Mouse (Mus musculus): Measurements from ENCODE around the gene Syap1. TPM values are rescaled to one million over a fixed set of nuclear protein-coding genes. Genes with fewer than 3 reads are reported as not detected.
"Not testable (repeated sequence)": the region's sequence is repeated elsewhere in the genome, so short reads cannot be mapped to it uniquely, and the experiment has no call there.

Gene Syap1
- polyA plus RNA-seq, 1 experiment from 2014 or later: 30.0 TPM

GRCm38 (mm10) chrX:162900938-162901337, 12.7 kb upstream of the Syap1 start, which contains the start of gene Ctps2:
TSS of gene Ctps2 (plus strand) at chrX:162901238.
- DNase-seq (ENCODE audit: low spot score) (no peak), ATAC-seq (no peak; the same call in 1 of the 2 replicates)
- H3K4me3 ChIP-seq (ENCODE audit: low read depth, low read length): peak within 1 kb of the TSS; percentile 47
- no peaks in the 10 kb centered on the region for H3K9me3 ChIP-seq (replicated peaks; ENCODE audit: control insufficient read depth, low read length)
- no peaks in the 10 kb centered on the region for H3K27me3 ChIP-seq (replicated peaks; ENCODE audit: control insufficient read depth, insufficient read depth, low read length)
- H3K4me1 ChIP-seq (ENCODE audit: control insufficient read depth, insufficient read depth, low read length): no peaks in the 10 kb centered on the region
- peak within 1 kb of the TSS; percentile 72 for H3K9ac ChIP-seq (ENCODE audit: low read length)
- H3K36me3 ChIP-seq (ENCODE audit: control insufficient read depth, insufficient read depth, low read length): no peaks in the 10 kb centered on the region
- peak within 1 kb of the TSS; percentile 71 for H3K27ac ChIP-seq (ENCODE audit: low read depth, low read length)
- 39% methylated on average over 4 of the region's 4 CpGs for WGBS
- peak within 1 kb of the TSS; percentile 61 for H3K4me2 ChIP-seq (ENCODE audit: low read length)

DNA sequence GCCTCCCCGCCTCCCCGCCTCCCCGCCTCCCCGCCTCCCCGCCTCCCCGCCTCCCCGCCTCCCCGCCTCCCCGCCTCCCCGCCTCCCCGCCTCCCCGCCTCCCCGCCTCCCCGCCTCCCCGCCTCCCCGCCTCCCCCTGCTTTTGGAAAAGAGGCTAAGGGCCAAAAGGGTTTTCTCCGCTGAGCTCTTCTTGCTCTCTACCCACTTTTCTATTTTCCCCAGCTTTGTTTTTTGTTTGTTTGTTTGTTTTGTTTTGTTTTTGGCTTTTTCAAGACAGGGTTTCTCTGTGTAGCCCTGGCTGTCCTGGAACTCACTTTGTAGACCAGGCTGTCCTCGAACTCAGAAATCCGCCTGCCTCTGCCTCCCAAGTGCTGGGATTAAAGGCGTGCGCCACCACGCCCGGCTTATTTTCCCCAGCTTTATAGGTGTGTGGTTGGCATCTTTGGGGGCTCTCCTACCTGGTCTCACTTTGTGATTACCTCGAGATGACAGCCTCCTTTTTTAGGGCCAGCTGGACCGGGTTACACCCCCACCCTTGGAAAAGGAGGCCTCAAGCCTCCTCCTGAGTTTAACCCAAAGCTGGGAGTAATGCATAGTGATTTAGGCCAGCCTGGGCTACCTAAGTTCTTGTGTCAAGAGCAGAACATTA, 452 bp upstream of the Syap1 start:
- 81% methylated on average over 9 of the region's 25 CpGs for WGBS
- peak overlapping the region; percentile 56; the same call in 1 of the 2 replicates for H3K4me3 ChIP-seq (ENCODE audit: low read depth, low read length)
- H3K27ac ChIP-seq (ENCODE audit: low read depth, low read length); H3K27me3 ChIP-seq (replicated peaks; ENCODE audit: control insufficient read depth, insufficient read depth, low read length); H3K36me3 ChIP-seq (ENCODE audit: control insufficient read depth, insufficient read depth, low read length); H3K9ac ChIP-seq (ENCODE audit: low read length); H3K4me1 ChIP-seq (ENCODE audit: control insufficient read depth, insufficient read depth, low read length); H3K9me3 ChIP-seq (replicated peaks; ENCODE audit: control insufficient read depth, low read length); H3K4me2 ChIP-seq (ENCODE audit: low read length): not testable (repeated sequence)
- peak; percentile 58 for ATAC-seq
- DNase-seq (ENCODE audit: low spot score): peak; percentile 31

DNA sequence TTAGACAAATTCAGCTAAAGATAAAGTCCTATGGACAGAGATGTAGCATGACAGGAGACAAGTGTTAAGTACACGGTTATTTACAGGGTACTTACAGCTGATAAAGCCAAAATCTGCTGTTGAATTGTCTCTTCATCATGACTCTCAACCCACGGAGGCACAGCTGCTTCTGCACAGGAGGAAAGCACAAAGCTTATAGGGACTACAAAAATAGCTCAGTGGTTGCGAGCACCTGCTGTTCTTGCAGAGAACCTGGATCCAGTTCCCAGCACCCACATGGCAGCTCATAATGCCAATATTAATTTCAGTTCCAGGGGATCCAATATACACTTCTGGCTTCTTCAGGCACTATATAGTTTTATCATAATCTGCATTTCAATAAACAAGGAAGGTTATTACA, 10.0 kb downstream of the Syap1 start:
- Histone ChIP-seq H3K4me1 (ENCODE audit: control insufficient read depth, insufficient read depth, low read length) (no peaks in the 10 kb centered on the region), H3K9me3 (replicated peaks; ENCODE audit: control insufficient read depth, low read length) (no peaks in the 10 kb centered on the region), H3K27me3 (replicated peaks; ENCODE audit: control insufficient read depth, insufficient read depth, low read length) (no peaks in the 10 kb centered on the region), H3K9ac (ENCODE audit: low read length) (no peak overlapping the region), H3K27ac (ENCODE audit: low read depth, low read length) (no peak overlapping the region), H3K4me2 (ENCODE audit: low read length) (no peak overlapping the region), H3K4me3 (ENCODE audit: low read depth, low read length) (no peak overlapping the region), H3K36me3 (ENCODE audit: control insufficient read depth, insufficient read depth, low read length) (peaks cover 13% of the 10 kb centered on the region)
- no peak for ATAC-seq
- WGBS: 91% methylated on average over 3 of the region's 3 CpGs
- no peak for DNase-seq (ENCODE audit: low spot score)

GRCm38 (mm10) chrX:162873761-162874160, 14.5 kb downstream of the Syap1 start:
- DNase-seq (ENCODE audit: low spot score) (no peak), ATAC-seq (no peak)
- Histone ChIP-seq H3K27me3 (replicated peaks; ENCODE audit: control insufficient read depth, insufficient read depth, low read length) (no peaks in the 10 kb centered on the region), H3K27ac (ENCODE audit: low read depth, low read length) (no peak overlapping the region), H3K9ac (ENCODE audit: low read length) (no peak overlapping the region), H3K4me2 (ENCODE audit: low read length) (no peak overlapping the region), H3K4me1 (ENCODE audit: control insufficient read depth, insufficient read depth, low read length) (no peaks in the 10 kb centered on the region), H3K36me3 (ENCODE audit: control insufficient read depth, insufficient read depth, low read length) (peaks cover 33% of the 10 kb centered on the region), H3K4me3 (ENCODE audit: low read depth, low read length) (no peak overlapping the region), H3K9me3 (replicated peaks; ENCODE audit: control insufficient read depth, low read length) (no peaks in the 10 kb centered on the region)
- WGBS: 96% methylated on average over 2 of the region's 2 CpGs

GRCm38 (mm10) chrX:162871734-162872517, 16.3 kb downstream of the Syap1 start:
- H3K4me2 ChIP-seq (ENCODE audit: low read length): no peak overlapping the region
- no peak overlapping the region for H3K9ac ChIP-seq (ENCODE audit: low read length)
- no peaks in the 10 kb centered on the region for H3K27me3 ChIP-seq (replicated peaks; ENCODE audit: control insufficient read depth, insufficient read depth, low read length)
- no peak overlapping the region for H3K27ac ChIP-seq (ENCODE audit: low read depth, low read length)
- 36% methylated on average over 4 of the region's 4 CpGs for WGBS
- ATAC-seq: no peak
- no peaks in the 10 kb centered on the region for H3K9me3 ChIP-seq (replicated peaks; ENCODE audit: control insufficient read depth, low read length)
- H3K36me3 ChIP-seq (ENCODE audit: control insufficient read depth, insufficient read depth, low read length): peaks cover 27% of the 10 kb centered on the region
- no peak overlapping the region for H3K4me3 ChIP-seq (ENCODE audit: low read depth, low read length)
- no peaks in the 10 kb centered on the region for H3K4me1 ChIP-seq (ENCODE audit: control insufficient read depth, insufficient read depth, low read length)
- DNase-seq (ENCODE audit: low spot score): peak; percentile 47

DNA sequence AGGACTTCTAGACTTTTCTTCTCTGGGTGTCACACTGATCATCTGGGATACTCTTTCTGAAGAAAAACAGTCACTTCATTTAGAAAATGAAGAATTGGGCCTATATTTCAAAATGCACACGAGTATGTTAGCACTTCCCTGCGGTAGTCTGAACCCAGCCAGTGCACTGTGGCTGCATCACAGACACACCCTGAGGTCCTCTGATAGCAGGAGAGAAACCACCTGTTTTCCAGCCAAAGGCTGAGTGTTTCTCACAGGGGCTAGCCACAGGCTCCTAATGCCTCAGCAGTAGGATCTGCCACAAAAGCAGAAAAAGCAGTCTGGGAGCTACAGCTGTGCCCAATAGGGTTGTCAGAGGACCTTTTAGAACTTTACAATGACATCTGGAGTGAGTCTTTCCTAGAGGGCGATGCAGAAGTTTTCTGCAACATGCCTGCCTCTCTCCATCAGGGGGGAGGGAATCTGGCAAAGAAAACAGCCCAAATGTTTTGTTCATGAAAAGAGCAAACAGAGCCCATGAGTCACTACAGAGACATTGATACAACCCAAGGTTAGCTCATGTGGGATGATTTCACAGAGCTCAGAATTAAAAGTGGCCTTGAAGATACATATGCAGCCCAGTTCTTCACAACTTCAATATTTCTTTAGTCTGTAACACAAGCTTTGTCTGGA, 19.8 kb downstream of the Syap1 start:
- DNase-seq (ENCODE audit: low spot score): no peak
- no peak overlapping the region for H3K9ac ChIP-seq (ENCODE audit: low read length)
- H3K4me3 ChIP-seq (ENCODE audit: low read depth, low read length): no peak overlapping the region
- H3K4me2 ChIP-seq (ENCODE audit: low read length): no peak overlapping the region
- no peaks in the 10 kb centered on the region for H3K4me1 ChIP-seq (ENCODE audit: control insufficient read depth, insufficient read depth, low read length)
- H3K27me3 ChIP-seq (replicated peaks; ENCODE audit: control insufficient read depth, insufficient read depth, low read length): no peaks in the 10 kb centered on the region
- peaks cover 24% of the 10 kb centered on the region for H3K36me3 ChIP-seq (ENCODE audit: control insufficient read depth, insufficient read depth, low read length)
- H3K27ac ChIP-seq (ENCODE audit: low read depth, low read length): no peak overlapping the region
- ATAC-seq: no peak
- WGBS: 78% methylated on average over 3 of the region's 3 CpGs
- H3K9me3 ChIP-seq (replicated peaks; ENCODE audit: control insufficient read depth, low read length): no peaks in the 10 kb centered on the region

DNA sequence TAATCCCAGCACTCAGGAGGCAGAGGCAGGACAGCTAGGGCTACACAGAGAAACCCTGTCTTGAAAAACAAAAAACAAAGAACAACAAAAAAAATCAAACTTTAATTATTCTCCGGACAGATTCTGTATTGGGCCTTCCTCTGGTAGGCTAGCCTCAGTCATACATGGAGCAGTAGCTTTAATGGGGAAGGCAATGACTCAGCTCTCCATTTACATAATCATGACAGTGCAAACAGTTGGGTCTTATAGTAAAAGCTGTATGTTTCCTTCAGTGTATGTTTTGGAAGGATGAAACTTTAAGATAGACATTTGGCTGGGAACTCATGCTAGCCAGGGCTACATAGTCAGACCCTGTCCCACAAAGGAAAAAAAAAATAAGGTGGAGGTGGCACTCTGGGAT, 39.6 kb downstream of the Syap1 start:
- Histone ChIP-seq H3K27me3 (replicated peaks; ENCODE audit: control insufficient read depth, insufficient read depth, low read length) (no peaks in the 10 kb centered on the region), H3K27ac (ENCODE audit: low read depth, low read length) (no peak overlapping the region), H3K4me2 (ENCODE audit: low read length) (no peak overlapping the region), H3K9me3 (replicated peaks; ENCODE audit: control insufficient read depth, low read length) (no peaks in the 10 kb centered on the region), H3K36me3 (ENCODE audit: control insufficient read depth, insufficient read depth, low read length) (no peaks in the 10 kb centered on the region), H3K9ac (ENCODE audit: low read length) (no peak overlapping the region), H3K4me1 (ENCODE audit: control insufficient read depth, insufficient read depth, low read length) (no peaks in the 10 kb centered on the region), H3K4me3 (ENCODE audit: low read depth, low read length) (no peak overlapping the region)
- no peak for ATAC-seq
- no peak for DNase-seq (ENCODE audit: low spot score)
- 100% methylated on average over 1 of the region's 1 CpGs for WGBS

DNA sequence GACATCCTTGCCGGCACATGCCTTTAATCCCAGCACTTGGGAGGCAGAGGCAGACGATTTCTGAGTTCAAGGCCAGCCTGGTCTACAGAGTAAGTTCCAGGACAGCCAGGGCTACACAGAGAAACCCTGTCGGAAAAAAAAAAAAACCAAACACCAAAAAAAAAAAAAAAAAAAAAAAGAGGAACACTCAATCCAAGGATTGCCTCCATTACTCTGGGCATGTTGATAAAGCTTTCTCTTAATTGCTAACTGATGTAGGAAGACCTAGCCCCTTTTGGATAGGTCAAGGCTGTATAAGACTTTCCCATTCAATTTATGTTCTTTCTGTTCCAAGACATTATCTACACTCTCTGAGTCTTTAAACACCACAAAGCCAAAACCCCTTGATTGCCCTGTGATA, 42.7 kb downstream of the Syap1 start:
- Histone ChIP-seq H3K9ac (ENCODE audit: low read length) (no peak overlapping the region), H3K4me2 (ENCODE audit: low read length) (no peak overlapping the region), H3K36me3 (ENCODE audit: control insufficient read depth, insufficient read depth, low read length) (no peaks in the 10 kb centered on the region), H3K27me3 (replicated peaks; ENCODE audit: control insufficient read depth, insufficient read depth, low read length) (no peaks in the 10 kb centered on the region), H3K9me3 (replicated peaks; ENCODE audit: control insufficient read depth, low read length) (no peaks in the 10 kb centered on the region), H3K4me1 (ENCODE audit: control insufficient read depth, insufficient read depth, low read length) (no peaks in the 10 kb centered on the region), H3K27ac (ENCODE audit: low read depth, low read length) (no peak overlapping the region), H3K4me3 (ENCODE audit: low read depth, low read length) (no peak overlapping the region)
- ATAC-seq (no peak), DNase-seq (ENCODE audit: low spot score) (no peak)
- WGBS: 82% methylated on average over 3 of the region's 3 CpGs

Data from forebrain, embryonic 14.5 days (tissue).